Mouse (Mus musculus) adrenal gland, postnatal 4 days (tissue): ENCODE measurements around the gene Rfx7. TPM values are rescaled to one million over a fixed set of nuclear protein-coding genes. Genes with fewer than 3 reads are reported as not detected.
"Not testable (repeated sequence)": the region's sequence is repeated elsewhere in the genome, so short reads cannot be mapped to it uniquely, and the experiment has no call there.

Experiments used
- DNase-seq, 2 experiments: peaks; one replicate each; pipeline ENCODE4 v3.0.0; 2021 to 2022; ENCODE audit warnings: low spot score in 2 of 2, mixed read lengths in 2 of 2
- total RNA-seq, 2 experiments: library from RNA; stranded (reverse); gene quantifications; 2 replicates each; pipeline ENCODE4 v1.2.3; 2021

Gene Rfx7
- total RNA-seq, 2 experiments from 2014 or later: 37.1 to 38.0 TPM

GRCm38 (mm10) chr9:72639843-72640621, 108.0 kb downstream of the Rfx7 start:
- peak; percentile 36 to 75 for DNase-seq

- DNase-seq: no peak
Observed at GRCm38 (mm10) chr9:72640642-72641041, 108.6 kb downstream of the Rfx7 start.

GRCm38 (mm10) chr9:72641093-72641680, 109.1 kb downstream of the Rfx7 start:
- no peak for DNase-seq

- DNase-seq: not testable (repeated sequence)
Observed at GRCm38 (mm10) chr9:72642756-72643447, 110.9 kb downstream of the Rfx7 start.

- DNase-seq: no peak
Observed at GRCm38 (mm10) chr9:72643651-72644417, 111.8 kb downstream of the Rfx7 start.

GRCm38 (mm10) chr9:72644418-72645110, 112.5 kb downstream of the Rfx7 start:
- DNase-seq: no peak

- no peak for DNase-seq
Observed at GRCm38 (mm10) chr9:72649781-72650180, 117.7 kb downstream of the Rfx7 start.

GRCm38 (mm10) chr9:72652961-72653360, 120.9 kb downstream of the Rfx7 start:
- DNase-seq: no peak

GRCm38 (mm10) chr9:72653533-72653932, 121.5 kb downstream of the Rfx7 start:
- DNase-seq: no peak

- DNase-seq: peak; percentile 49 to 63
Observed at GRCm38 (mm10) chr9:72654593-72655242, 122.7 kb downstream of the Rfx7 start.

GRCm38 (mm10) chr9:72655602-72656001, 123.6 kb downstream of the Rfx7 start:
- DNase-seq: no peak

GRCm38 (mm10) chr9:72656491-72656890, 124.5 kb downstream of the Rfx7 start:
- no peak for DNase-seq

GRCm38 (mm10) chr9:72656940-72657339, 124.9 kb downstream of the Rfx7 start:
- no peak for DNase-seq

- DNase-seq: no peak
Observed at GRCm38 (mm10) chr9:72657694-72658093, 125.7 kb downstream of the Rfx7 start.

GRCm38 (mm10) chr9:72660139-72660538, 128.1 kb downstream of the Rfx7 start:
- DNase-seq: no peak

GRCm38 (mm10) chr9:72660911-72661310, 128.9 kb downstream of the Rfx7 start:
- no peak for DNase-seq

GRCm38 (mm10) chr9:72661561-72661894, 129.5 kb downstream of the Rfx7 start:
- DNase-seq: no peak

- peak; percentile 93 to 94 for DNase-seq
Observed at GRCm38 (mm10) chr9:72661895-72662661, 130.0 kb downstream of the Rfx7 start, which contains the start of gene Nedd4. Gene Nedd4, plus strand, starts transcription at chr9:72662346.
